ENCODE assay signal across 8 mouse cellular contexts in genomic region chr15:79891436-79892212, GRCm38 (mm10). TPM values are rescaled to one million over a fixed set of nuclear protein-coding genes. Genes with fewer than 3 reads are reported as not detected.
DNase-seq lines count a peak whose midpoint lies in the region; ATAC-seq and TF ChIP-seq lines count a peak whose summit lies in the region.

Apobec3 (plus strand) TSS chr15:79891659.

- ATAC-seq in granulocyte monocyte progenitor cell, adult 5-6 weeks (replicated peaks; ENCODE audit: poor library complexity, severe bottlenecking) = peak; percentile 55
- ATAC-seq in intestine, embryonic 16.5 days = peak; percentile 57
- peak; percentile 58 for ATAC-seq in liver, postnatal 0 days
- ATAC-seq in neural tube, embryonic 13.5 days (ENCODE audit: low read depth) = no peak

- 0 out of 2 replicates have a peak, but pooled peaks have one; percentile 9 for TF ChIP-seq EP300 in liver, postnatal 0 days (IDR thresholded peaks at IDR 0.05; ENCODE audit: low read depth)

- H3K4me2 ChIP-seq in intestine, embryonic 16.5 days (ENCODE audit: low read depth, low read length) = peak within 1 kb of the TSS; percentile 73
- H3K4me2 ChIP-seq in liver, postnatal 0 days (ENCODE audit: low read depth, low read length) = peak within 1 kb of the TSS; percentile 98
- peak within 1 kb of the TSS; percentile 52 for H3K4me2 ChIP-seq in neural tube, embryonic 13.5 days

- peak; percentile 92 to 93 for DNase-seq in B cell, adult 2 months
- peak; percentile 75 for DNase-seq in adipocyte (ENCODE audit: low spot score)
- DNase-seq in embryo, embryonic 10.5 days (ENCODE audit: low spot score) = peak; percentile 79
- peak; percentile 91 for DNase-seq in liver, postnatal 0 days
- DNase-seq in thymus, postnatal 14 days = peak; percentile 90

- TF ChIP-seq CTCF in liver, postnatal 0 days (IDR thresholded peaks at IDR 0.05; ENCODE audit: low read depth) = peak; percentile 97

- peaks cover 3% of the 10 kb centered on the region; the same call in 1 of the 2 replicates for H3K27me3 ChIP-seq in intestine, embryonic 16.5 days (replicated peaks; ENCODE audit: control insufficient read depth, insufficient read depth, low read length)
- H3K27me3 ChIP-seq in liver, postnatal 0 days (ENCODE audit: insufficient read depth, low read length) = no peaks in the 10 kb centered on the region
- H3K27me3 ChIP-seq in neural tube, embryonic 13.5 days = peaks cover 24% of the 10 kb centered on the region

- peaks cover 15% of the 10 kb centered on the region for H3K4me1 ChIP-seq in intestine, embryonic 16.5 days (ENCODE audit: control insufficient read depth, insufficient read depth, low read length)
- peaks cover 32% of the 10 kb centered on the region for H3K4me1 ChIP-seq in liver, postnatal 0 days (ENCODE audit: insufficient read depth)
- peaks cover 12% of the 10 kb centered on the region for H3K4me1 ChIP-seq in neural tube, embryonic 13.5 days (replicated peaks)

- peak within 1 kb of the TSS; percentile 53 for H3K4me3 ChIP-seq in intestine, embryonic 16.5 days (ENCODE audit: low read length)
- peak within 1 kb of the TSS; percentile 85 for H3K4me3 ChIP-seq in liver, postnatal 0 days (ENCODE audit: low read depth, low read length)
- H3K4me3 ChIP-seq in neural tube, embryonic 13.5 days = peak within 1 kb of the TSS; percentile 32

- no peaks in the 10 kb centered on the region for H3K36me3 ChIP-seq in intestine, embryonic 16.5 days (ENCODE audit: control insufficient read depth, insufficient read depth, low read length)
- H3K36me3 ChIP-seq in liver, postnatal 0 days (replicated peaks; ENCODE audit: insufficient read depth, low read length) = peaks cover 6% of the 10 kb centered on the region
- H3K36me3 ChIP-seq in neural tube, embryonic 13.5 days = no peaks in the 10 kb centered on the region

- 3% methylated on average over 20 of the region's 20 CpGs for WGBS in intestine, embryonic 16.5 days
- WGBS in liver, postnatal 0 days (ENCODE audit: insufficient replicate concordance) = under 1% methylated on average over 20 of the region's 20 CpGs
- 1% methylated on average over 20 of the region's 20 CpGs for WGBS in neural tube, embryonic 13.5 days

- no peaks in the 10 kb centered on the region for H3K9me3 ChIP-seq in intestine, embryonic 16.5 days (ENCODE audit: control insufficient read depth, low read length)
- no peaks in the 10 kb centered on the region for H3K9me3 ChIP-seq in liver, postnatal 0 days (ENCODE audit: low read length)
- H3K9me3 ChIP-seq in neural tube, embryonic 13.5 days = no peaks in the 10 kb centered on the region

- H3K9ac ChIP-seq in intestine, embryonic 16.5 days (ENCODE audit: low read depth, low read length) = peak within 1 kb of the TSS; percentile 66
- H3K9ac ChIP-seq in liver, postnatal 0 days (replicated peaks) = peak within 1 kb of the TSS; percentile 85
- peak within 1 kb of the TSS; percentile 54 for H3K9ac ChIP-seq in neural tube, embryonic 13.5 days

- peak within 1 kb of the TSS; percentile 61; the same call in 1 of the 2 replicates for H3K27ac ChIP-seq in intestine, embryonic 16.5 days (ENCODE audit: low read length)
- H3K27ac ChIP-seq in liver, postnatal 0 days (ENCODE audit: low read depth) = peak within 1 kb of the TSS; percentile 91
- no peak within 1 kb of the TSS for H3K27ac ChIP-seq in neural tube, embryonic 13.5 days (replicated peaks)

RNA-seq across cellular contexts. Expression of gene Apobec3, which starts in this region (rescaled TPM):
- total RNA-seq in granulocyte monocyte progenitor cell, adult 5-6 weeks (2014; fragmentation: Nextera tagmentation) = 213 and 215 TPM in 2 replicates
- total RNA-seq in granulocyte monocyte progenitor cell, adult 5-6 weeks (2017) = 159 and 162 TPM in 2 replicates
- 12.9 and 16.2 TPM in 2 replicates for polyA plus RNA-seq in intestine, embryonic 16.5 days (2015; fragmentation: Nextera tagmentation; extraction: Ambion mirVana)
- 34.6 and 38.1 TPM in 2 replicates for polyA plus RNA-seq in liver, postnatal 0 days (2015; fragmentation: Nextera tagmentation; extraction: Ambion mirVana)
- 4.6 and 5.2 TPM in 2 replicates for polyA plus RNA-seq in neural tube, embryonic 13.5 days (2015; fragmentation: Nextera tagmentation; extraction: Ambion mirVana)

Comparison
In these comparisons a context has a peak if more than half of its experiments do, and no peak if none do; other contexts are left out.
1. H3K4me3 ChIP-seq: peak in every context shown above with its lines; median percentile 85 in liver, postnatal 0 days; 53 in intestine, embryonic 16.5 days; 32 in neural tube, embryonic 13.5 days.